Mouse (Mus musculus): Measurements from ENCODE around the gene Pcnx3. TPM values are rescaled to one million over a fixed set of nuclear protein-coding genes. Genes with fewer than 3 reads are reported as not detected.

Gene Pcnx3
- polyA plus RNA-seq, 1 experiment = 209 TPM

DNA sequence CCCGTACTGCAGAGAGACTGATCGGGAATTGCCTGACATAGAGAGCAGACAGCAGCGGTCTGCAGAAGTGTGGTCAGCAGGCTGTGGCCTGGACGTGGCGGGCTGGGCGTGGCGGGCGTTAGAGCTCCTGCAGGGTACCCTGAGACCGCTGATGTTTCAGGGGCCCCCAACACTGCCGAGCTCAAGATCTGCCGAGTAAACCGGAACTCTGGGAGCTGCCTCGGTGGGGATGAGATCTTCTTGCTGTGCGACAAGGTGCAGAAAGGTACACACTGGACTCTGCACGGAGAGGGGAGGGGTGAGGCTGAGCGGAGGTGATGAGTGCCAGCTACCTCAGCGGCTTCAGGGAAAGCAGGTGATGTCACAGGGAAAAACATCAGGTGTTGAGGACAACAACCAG is 47.7 kb downstream of the Pcnx3 start:
- no peak for TF ChIP-seq GATA1 (IDR thresholded peaks at IDR 0.05; ENCODE audit: low read length)

- TF ChIP-seq GATA1 (IDR thresholded peaks at IDR 0.05; ENCODE audit: low read length) = no peak
Observed at GRCm38 (mm10) chr19:5640339-5640738, 48.4 kb downstream of the Pcnx3 start.

DNA sequence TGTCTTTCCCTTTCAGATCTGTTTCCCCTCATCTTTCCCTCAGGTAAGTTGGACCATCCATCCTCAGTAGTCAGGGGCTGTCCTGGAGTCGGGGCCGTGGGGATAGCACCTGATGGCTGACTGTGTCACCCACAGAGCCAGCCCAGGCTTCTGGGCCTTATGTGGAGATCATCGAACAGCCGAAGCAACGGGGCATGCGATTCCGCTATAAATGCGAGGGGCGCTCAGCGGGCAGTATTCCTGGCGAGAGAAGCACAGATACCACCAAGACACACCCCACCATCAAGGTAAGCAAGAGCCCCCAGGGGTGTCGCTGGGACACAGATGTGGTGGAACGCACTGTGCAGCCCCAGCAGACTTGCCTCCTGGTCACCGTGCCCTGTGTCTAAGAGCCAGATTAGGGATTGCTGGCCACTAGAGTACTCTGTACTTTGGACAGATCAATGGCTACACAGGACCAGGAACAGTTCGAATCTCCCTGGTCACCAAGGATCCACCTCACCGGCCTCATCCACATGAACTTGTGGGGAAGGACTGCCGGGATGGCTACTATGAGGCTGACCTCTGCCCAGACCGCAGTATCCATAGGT is 50.2 kb downstream of the Pcnx3 start:
- no peak for TF ChIP-seq GATA1 (IDR thresholded peaks at IDR 0.05; ENCODE audit: low read length)

DNA sequence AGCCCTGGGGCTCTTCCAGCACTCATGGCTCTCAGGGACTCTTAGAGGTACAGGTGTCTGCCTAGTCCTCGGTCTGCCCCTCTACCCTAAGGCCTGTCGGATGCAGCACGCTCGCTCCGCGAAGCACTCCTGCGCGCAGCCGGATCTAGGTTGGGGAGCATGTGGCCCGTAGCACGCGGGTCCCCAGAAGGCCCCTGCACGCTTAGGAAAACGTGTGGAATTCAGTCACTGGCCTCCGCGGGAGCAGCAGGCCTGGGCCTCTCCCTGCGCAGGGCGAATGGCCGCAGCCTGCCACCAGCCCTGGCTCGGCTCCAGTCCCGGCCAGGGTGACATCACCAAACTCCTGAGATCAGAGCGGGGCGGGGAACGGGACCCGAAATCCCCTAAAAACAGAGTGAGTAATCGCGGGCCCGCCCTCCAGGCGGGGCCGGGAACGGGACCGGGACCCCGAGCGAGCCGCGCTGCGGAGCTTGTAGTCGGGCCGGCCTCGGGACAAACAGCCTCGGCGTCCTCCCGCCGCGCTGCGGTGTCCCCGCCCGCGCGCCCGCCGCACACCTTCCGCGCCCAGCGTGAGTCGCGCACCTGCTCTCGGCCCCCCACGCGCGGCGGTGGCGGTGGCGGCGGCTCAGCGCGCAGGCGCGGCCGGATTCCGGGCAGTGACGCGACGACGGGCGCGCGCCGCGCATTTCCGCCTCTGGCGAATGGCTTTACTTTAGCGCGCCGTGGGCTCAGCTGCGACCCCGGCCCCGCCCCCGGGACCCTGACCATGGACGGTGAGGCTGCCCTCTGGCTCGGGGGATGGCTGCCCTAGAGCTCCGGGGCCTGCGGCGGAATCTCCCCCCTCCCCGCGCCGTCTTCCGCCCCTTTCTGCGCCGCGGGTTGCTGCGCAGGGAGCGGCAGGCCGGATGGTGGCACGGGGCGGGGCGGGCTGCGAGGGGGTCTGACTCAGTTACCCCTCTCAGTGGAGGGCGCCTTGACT is 51.4 kb downstream of the Pcnx3 start, which contains the start of gene Rela:
TSS of gene Rela (plus strand) at position 415 of the 979 bp plus-strand sequence.
- TF ChIP-seq GATA1 (IDR thresholded peaks at IDR 0.05; ENCODE audit: low read length) = no peak

GRCm38 (mm10) chr19:5636571-5637041 is 52.1 kb downstream of the Pcnx3 start:
- TF ChIP-seq GATA1 (IDR thresholded peaks at IDR 0.05; ENCODE audit: low read length) = no peak

GRCm38 (mm10) chr19:5636036-5636570 is 52.6 kb downstream of the Pcnx3 start:
- no peak for TF ChIP-seq GATA1 (IDR thresholded peaks at IDR 0.05; ENCODE audit: low read length)

- no peak for TF ChIP-seq GATA1 (IDR thresholded peaks at IDR 0.05; ENCODE audit: low read length)
Observed at GRCm38 (mm10) chr19:5632120-5632519, 56.6 kb downstream of the Pcnx3 start.

DNA sequence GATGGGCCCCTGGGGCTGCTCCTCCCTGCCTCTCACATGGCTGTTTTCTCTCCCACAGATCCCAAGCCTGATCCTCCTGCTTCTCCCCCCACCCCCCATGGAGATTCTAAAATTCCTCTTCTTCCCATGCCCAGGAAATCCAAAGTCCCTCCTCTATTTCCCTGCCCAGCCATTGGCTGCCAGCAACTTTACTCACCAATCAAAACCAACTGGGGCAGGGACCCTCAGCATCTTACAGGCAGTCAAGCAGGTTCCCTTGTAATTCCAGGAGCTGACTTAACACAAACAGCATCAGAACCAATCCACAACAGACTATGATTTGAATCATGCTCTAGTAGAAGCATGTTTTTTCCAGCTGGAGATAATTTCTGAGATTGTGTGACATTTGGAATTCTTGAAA is 58.8 kb downstream of the Pcnx3 start:
- TF ChIP-seq GATA1 (IDR thresholded peaks at IDR 0.05; ENCODE audit: low read length) = no peak

DNA sequence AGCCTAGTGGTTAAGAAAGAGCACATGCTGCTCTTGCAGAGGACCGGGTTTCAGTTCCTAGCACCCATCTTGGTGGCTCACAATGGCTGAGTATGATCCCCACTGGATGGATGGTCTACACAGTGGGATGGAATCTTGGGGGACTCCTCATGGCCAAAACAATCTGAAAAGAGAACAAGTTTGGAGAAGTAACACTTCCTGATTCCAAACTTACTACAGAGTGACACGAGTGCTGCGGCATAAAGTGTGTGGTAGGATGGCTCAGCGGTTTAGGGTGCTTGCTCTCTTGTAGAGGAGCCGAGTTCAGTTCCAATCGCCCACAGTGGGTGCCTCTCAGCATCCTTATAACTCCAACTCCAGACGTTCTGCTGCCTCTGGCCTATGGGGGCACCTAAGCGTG is 63.4 kb downstream of the Pcnx3 start:
- TF ChIP-seq GATA1 (IDR thresholded peaks at IDR 0.05; ENCODE audit: low read length) = no peak

- TF ChIP-seq GATA1 (IDR thresholded peaks at IDR 0.05; ENCODE audit: low read length) = no peak
Observed at GRCm38 (mm10) chr19:5621884-5622283, 66.8 kb downstream of the Pcnx3 start.

DNA sequence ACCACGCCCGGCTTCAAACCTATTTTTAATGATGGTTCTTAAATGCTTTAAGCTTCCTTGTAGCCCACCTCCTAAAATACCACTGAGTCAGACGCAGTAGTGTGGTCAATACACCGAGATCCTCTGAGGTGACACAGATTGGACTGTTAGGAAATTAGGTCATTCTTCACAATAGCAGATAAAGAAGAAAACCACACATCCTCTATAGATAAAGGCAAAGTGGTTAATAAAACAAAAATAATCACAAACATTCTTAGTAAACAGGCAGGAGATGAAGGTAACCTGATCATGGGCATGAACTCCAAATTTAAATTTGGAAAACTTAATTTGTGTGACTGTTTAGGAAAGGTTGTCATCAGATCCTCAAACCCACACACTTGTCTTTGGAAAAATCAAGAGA is 68.7 kb downstream of the Pcnx3 start:
- no peak for TF ChIP-seq GATA1 (IDR thresholded peaks at IDR 0.05; ENCODE audit: low read length)

DNA sequence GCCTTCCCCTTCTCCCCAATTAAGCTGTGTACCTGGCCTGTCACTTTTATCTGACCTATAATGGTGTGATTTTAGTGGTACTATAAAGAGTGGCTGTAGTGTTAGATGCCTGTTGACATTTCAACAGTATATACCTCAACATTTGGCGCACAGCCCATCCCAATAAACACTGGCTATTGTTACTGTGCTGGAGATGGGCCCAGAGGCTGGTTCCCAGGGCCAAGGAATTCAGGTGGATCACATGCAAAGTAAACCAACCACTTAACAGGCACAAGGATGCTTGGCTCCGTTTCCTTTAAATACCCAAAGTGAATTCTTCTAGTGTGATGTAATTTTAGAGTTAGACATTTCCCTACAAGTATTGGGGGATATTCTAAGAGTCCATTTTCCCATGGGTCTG is 73.8 kb downstream of the Pcnx3 start:
- no peak for TF ChIP-seq GATA1 (IDR thresholded peaks at IDR 0.05; ENCODE audit: low read length)

Other genes with a start within 250 kb of the Pcnx3 start
- gene Fosl1, start 241.4 kb downstream of the Pcnx3 start, polyA plus RNA-seq (2012) = 7.4 and 10.2 TPM in 2 replicates
- 13.0 and 16.9 TPM in 2 replicates for gene Ccdc85b, start 231.0 kb downstream of the Pcnx3 start, polyA plus RNA-seq (2012)
- 12.1 and 152 TPM in 2 replicates for gene Fibp, start 228.3 kb downstream of the Pcnx3 start, polyA plus RNA-seq (2012)
- gene Ctsw, start 220.4 kb downstream of the Pcnx3 start, polyA plus RNA-seq (2012) = not detected in 2 replicates
- gene Efemp2, start 215.0 kb downstream of the Pcnx3 start, polyA plus RNA-seq (2012) = 2.6 and 3.6 TPM in 2 replicates
- 34.6 and 51.3 TPM in 2 replicates for gene Mus81, start 200.5 kb downstream of the Pcnx3 start, polyA plus RNA-seq (2012)
- gene Cfl1, start 198.5 kb downstream of the Pcnx3 start, polyA plus RNA-seq (2012) = 1,095 and 1,191 TPM in 2 replicates
- 0.10 and 0.17 TPM in 2 replicates for gene 1700020D05Rik, start 185.1 kb downstream of the Pcnx3 start, polyA plus RNA-seq (2012)
- gene Snx32, start 178.4 kb downstream of the Pcnx3 start, polyA plus RNA-seq (2012) = 1.4 and 1.7 TPM in 2 replicates
- gene Ovol1, start 128.3 kb downstream of the Pcnx3 start, polyA plus RNA-seq (2012) = not detected in 2 replicates
- 18.6 and 18.8 TPM in 2 replicates for gene Ap5b1, start 120.9 kb downstream of the Pcnx3 start, polyA plus RNA-seq (2012)
- 350 and 521 TPM in 2 replicates for gene Rnaseh2c, start 87.0 kb downstream of the Pcnx3 start, polyA plus RNA-seq (2012)
- gene Kat5, start 78.7 kb downstream of the Pcnx3 start, polyA plus RNA-seq (2012) = 122 and 156 TPM in 2 replicates
- gene Rela, start 51.4 kb downstream of the Pcnx3 start, polyA plus RNA-seq (2012) = 79.0 and 109 TPM in 2 replicates
- 89.3 and 105 TPM in 2 replicates for gene Sipa1, start 25.2 kb downstream of the Pcnx3 start, polyA plus RNA-seq (2012)
- gene Map3k11, start 166 bp downstream of the Pcnx3 start, polyA plus RNA-seq (2012) = 136 and 165 TPM in 2 replicates
- gene Kcnk7, start 15.5 kb upstream of the Pcnx3 start, polyA plus RNA-seq (2012) = 0.21 and 0.23 TPM in 2 replicates
- 91.2 and 97.8 TPM in 2 replicates for gene Ehbp1l1, start 37.4 kb upstream of the Pcnx3 start, polyA plus RNA-seq (2012)
- 71.1 and 79.7 TPM in 2 replicates for gene Fam89b, start 40.7 kb upstream of the Pcnx3 start, polyA plus RNA-seq (2012)
- gene Ltbp3, start 52.0 kb upstream of the Pcnx3 start, polyA plus RNA-seq (2012) = not detected in 2 replicates
- 76.3 and 96.3 TPM in 2 replicates for gene Scyl1, start 82.5 kb upstream of the Pcnx3 start, polyA plus RNA-seq (2012)
- gene Frmd8, start 186.4 kb upstream of the Pcnx3 start, polyA plus RNA-seq (2012) = 12.9 and 13.6 TPM in 2 replicates
- gene Slc25a45, start 188.9 kb upstream of the Pcnx3 start, polyA plus RNA-seq (2012) = 0.15 and 0.64 TPM in 2 replicates
- gene Tigd3, start 205.2 kb upstream of the Pcnx3 start, polyA plus RNA-seq (2012) = 0.73 and 1.3 TPM in 2 replicates
- 34.4 and 70.2 TPM in 2 replicates for gene Dpf2, start 224.1 kb upstream of the Pcnx3 start, polyA plus RNA-seq (2012)
- gene Cdc42ep2, start 235.9 kb upstream of the Pcnx3 start, polyA plus RNA-seq (2012) = 0.39 and 0.43 TPM in 2 replicates